In the genomic region with DNA sequence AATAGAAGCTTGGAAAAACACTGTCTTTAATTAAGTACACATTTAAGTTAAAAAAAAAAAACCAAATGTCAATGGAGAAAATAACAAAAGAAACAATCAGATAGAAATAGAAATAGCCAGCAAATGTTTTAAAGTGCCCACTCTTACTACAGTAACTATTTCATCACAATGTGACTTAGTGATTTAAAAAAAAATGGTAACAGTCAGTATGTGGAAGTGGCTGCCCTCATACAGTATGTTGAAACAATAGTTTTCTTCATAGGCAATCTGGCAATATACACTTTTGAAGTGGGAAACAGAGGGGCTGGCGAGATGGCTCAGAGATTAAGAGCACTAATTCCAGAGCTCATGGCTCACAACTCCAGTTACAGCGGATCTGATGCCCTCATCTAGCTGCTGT, we compare ENCODE assay signal across 19 mouse cellular contexts. TPM values are rescaled to one million over a fixed set of nuclear protein-coding genes. Genes with fewer than 3 reads are reported as not detected.
DNase-seq lines count a peak whose midpoint lies in the region; ATAC-seq and TF ChIP-seq lines count a peak whose summit lies in the region.
"Had no signal": no experiment of that assay in that cellular context is flagged by ENCODE, and none has a peak within 500 bp of the region (broad histone marks: within the 10 kb centered on the region; RNA-seq: fewer than 3 reads in every experiment).

No protein-coding gene starts in this region.

- no peaks in the 10 kb centered on the region for H3K9me3 ChIP-seq in liver, postnatal 0 days (ENCODE audit: low read length)
- no peaks in the 10 kb centered on the region for H3K9me3 ChIP-seq in liver, embryonic 12.5 days (replicated peaks)
- H3K9me3 ChIP-seq: embryonic facial prominence, embryonic 15.5 days; forebrain, embryonic 10.5 days; heart, embryonic 12.5 days; hindbrain, embryonic 10.5 days; hindbrain, embryonic 15.5 days had no signal

- no peaks in the 10 kb centered on the region for H3K27me3 ChIP-seq in liver, postnatal 0 days (ENCODE audit: insufficient read depth, low read length)
- H3K27me3 ChIP-seq in liver, embryonic 12.5 days (replicated peaks) = no peaks in the 10 kb centered on the region
- H3K27me3 ChIP-seq: embryonic facial prominence, embryonic 15.5 days; heart, embryonic 12.5 days; hindbrain, embryonic 15.5 days had no signal

- DNase-seq in liver, postnatal 0 days = no peak
- DNase-seq in adrenal gland, adult 8-10 months = no peak
- DNase-seq in urinary bladder, adult 18-20 months (ENCODE audit: low spot score in 2 of 2) = no peak
- DNase-seq: adrenal gland, postnatal 10 days; cerebellum, adult 11-12 months; cerebellum, adult 9-10 months; embryo, embryonic 11 days; gastrocnemius, postnatal 36 days; heart, adult 2 months had no signal

- ATAC-seq in liver, postnatal 0 days = no peak
- ATAC-seq in liver, embryonic 12.5 days = no peak
- ATAC-seq in megakaryocyte, adult 5-6 weeks (ENCODE audit: poor library complexity, severe bottlenecking) = peak; percentile 91
- ATAC-seq in neutrophil, adult 5-6 weeks (ENCODE audit: extremely low read depth, insufficient number of reproducible peaks, low FRiP score, poor library complexity, severe bottlenecking) = peak; percentile 67; the same call in 1 of the 2 replicates
- ATAC-seq: forebrain, embryonic 14.5 days had no signal

- H3K27ac ChIP-seq in liver, postnatal 0 days (ENCODE audit: low read depth) = 0 out of 2 replicates have a peak overlapping the region, but pooled peaks have one; percentile 9
- no peak overlapping the region for H3K27ac ChIP-seq in liver, embryonic 12.5 days
- peak overlapping the region; percentile 63; the same call in 1 of the 2 replicates for H3K27ac ChIP-seq in bone marrow, adult 2 months (ENCODE audit: control insufficient read depth, insufficient read depth, low read depth, low read length, poor library complexity)
- H3K27ac ChIP-seq: embryonic facial prominence, embryonic 15.5 days; forebrain, embryonic 10.5 days; hindbrain, embryonic 10.5 days; hindbrain, embryonic 15.5 days had no signal

- TF ChIP-seq CTCF in liver, postnatal 0 days (IDR thresholded peaks at IDR 0.05; ENCODE audit: low read depth) = no peak
- no peak for TF ChIP-seq CTCF in bone marrow, adult 2 months (IDR thresholded peaks at IDR 0.05; ENCODE audit: control insufficient read depth, insufficient read depth, low read length)

- no peak overlapping the region for H3K9ac ChIP-seq in liver, postnatal 0 days (replicated peaks)
- no peak overlapping the region for H3K9ac ChIP-seq in liver, embryonic 12.5 days
- H3K9ac ChIP-seq: embryonic facial prominence, embryonic 15.5 days; heart, embryonic 12.5 days; hindbrain, embryonic 15.5 days had no signal

- peaks cover 5% of the 10 kb centered on the region for H3K36me3 ChIP-seq in liver, postnatal 0 days (replicated peaks; ENCODE audit: insufficient read depth, low read length)
- H3K36me3 ChIP-seq in liver, embryonic 12.5 days = peaks cover 12% of the 10 kb centered on the region
- H3K36me3 ChIP-seq: embryonic facial prominence, embryonic 15.5 days; heart, embryonic 12.5 days; hindbrain, embryonic 10.5 days; hindbrain, embryonic 15.5 days had no signal

- H3K4me2 ChIP-seq in liver, postnatal 0 days (ENCODE audit: low read depth, low read length) = peak overlapping the region; percentile 1; the same call in 1 of the 2 replicates
- H3K4me2 ChIP-seq in liver, embryonic 12.5 days = no peak overlapping the region
- H3K4me2 ChIP-seq: embryonic facial prominence, embryonic 15.5 days; hindbrain, embryonic 15.5 days had no signal

- TF ChIP-seq EP300 in liver, postnatal 0 days (IDR thresholded peaks at IDR 0.05; ENCODE audit: low read depth) = no peak

- peaks cover 55% of the 10 kb centered on the region for H3K4me1 ChIP-seq in liver, postnatal 0 days (ENCODE audit: insufficient read depth)
- peaks cover 95% of the 10 kb centered on the region for H3K4me1 ChIP-seq in liver, embryonic 12.5 days
- peaks cover 16% of the 10 kb centered on the region for H3K4me1 ChIP-seq in bone marrow, adult 2 months (ENCODE audit: control insufficient read depth, insufficient read depth, low read length)
- H3K4me1 ChIP-seq: forebrain, embryonic 10.5 days had no signal

- 80% methylated on average over 2 of the region's 2 CpGs for WGBS in liver, postnatal 0 days (ENCODE audit: insufficient replicate concordance)
- WGBS in liver, embryonic 12.5 days (ENCODE audit: insufficient replicate concordance) = 77% methylated on average over 2 of the region's 2 CpGs
- WGBS in bone marrow, adult 2 months = 47% methylated on average over 2 of the region's 2 CpGs

- H3K4me3 ChIP-seq in liver, postnatal 0 days (ENCODE audit: low read depth, low read length) = no peak overlapping the region
- H3K4me3 ChIP-seq in liver, embryonic 12.5 days = no peak overlapping the region
- H3K4me3 ChIP-seq in bone marrow, adult 2 months (replicated peaks; ENCODE audit: control insufficient read depth, low read depth, low read length) = peak overlapping the region; percentile 57
- H3K4me3 ChIP-seq: embryonic facial prominence, embryonic 15.5 days; forebrain, embryonic 10.5 days; heart, adult 2 months; heart, embryonic 12.5 days; hindbrain, embryonic 10.5 days; hindbrain, embryonic 15.5 days had no signal

- TF ChIP-seq POLR2A in bone marrow, adult 2 months (IDR thresholded peaks at IDR 0.05; ENCODE audit: borderline replicate concordance, control insufficient read depth, low read depth, low read length) = no peak

RNA-seq across cellular contexts. Expression of gene Tmem131, which starts 15.9 kb away (rescaled TPM):
- polyA plus RNA-seq in liver, postnatal 0 days (2015; fragmentation: Nextera tagmentation; extraction: Ambion mirVana) = 4.8 and 6.1 TPM in 2 replicates
- polyA plus RNA-seq in liver, embryonic 12.5 days (2016; fragmentation: Nextera tagmentation; extraction: Ambion mirVana) = 14.9 and 15.4 TPM in 2 replicates
- polyA plus RNA-seq in bone marrow, adult 2 months (2011; ENCODE audit: insufficient read depth, insufficient read length, low replicate concordance, missing spikeins) = 14.3 and 46.6 TPM in 2 replicates
- 65.6 and 68.7 TPM in 2 replicates for total RNA-seq in megakaryocyte, adult 5-6 weeks (2015)
- total RNA-seq in megakaryocyte, adult 5-6 weeks (2017) = 20.3 and 32.8 TPM in 2 replicates
- total RNA-seq in neutrophil, adult 5-6 weeks (2017) = 36.6 and 43.4 TPM in 2 replicates
- total RNA-seq in adrenal gland, adult 8-10 months (2022) = 10 to 100 TPM; 38.4 to 51.7 (median 48.2) TPM

Comparison
In these comparisons a context has a peak if more than half of its experiments do, and no peak if none do; other contexts are left out.
1. ATAC-seq: peak in megakaryocyte, adult 5-6 weeks (single experiment) and neutrophil, adult 5-6 weeks (single experiment); none in liver, postnatal 0 days (single experiment) and liver, embryonic 12.5 days (single experiment).